Mouse (Mus musculus) heart, postnatal 10 days (tissue): ENCODE results near the gene Uba5. TPM values are rescaled to one million over a fixed set of nuclear protein-coding genes. Genes with fewer than 3 reads are reported as not detected.

ENCODE experiments used
- total RNA-seq, 2 experiments: library from RNA; stranded (reverse); gene quantifications; 2 replicates each; pipeline ENCODE4 v1.2.3; 2021

Gene Uba5
- total RNA-seq, 2 experiments from 2014 or later = 22.7 to 25.3 TPM

Other genes with a start within 250 kb of the Uba5 start
- gene Nphp3, start 60.6 kb downstream of the Uba5 start, total RNA-seq = 1 to 10 TPM; 4.8 to 5.6 TPM
- gene Gm28305, start 22.5 kb downstream of the Uba5 start, total RNA-seq = not detected
- 10 to 100 TPM; 37.9 to 38.1 TPM for gene Acad11, start 243 bp upstream of the Uba5 start, total RNA-seq
- 1 to 10 TPM; 4.8 to 8.8 TPM for gene Ackr4, start 63.8 kb upstream of the Uba5 start, total RNA-seq
- 10 to 100 TPM; 35.1 to 41.9 TPM for gene Dnajc13, start 199.8 kb upstream of the Uba5 start, total RNA-seq